Mouse (Mus musculus): ENCODE measurements at regions not wholly inside any gene's neighbourhood (a gene's known extent, or its start where the extent isn't known, plus 50 kb on each side); places are given as distances from the start of the nearest gene placed in this dataset.

- TF ChIP-seq CTCF (IDR thresholded peaks at IDR 0.05; ENCODE audit: low read depth, low read length) (no peak), POLR2A (IDR thresholded peaks at IDR 0.05; ENCODE audit: insufficient read depth, low read length) (no peak)
These were observed 522.8 kb downstream of the Efna5 start for GRCm38 (mm10) chr17:62358323-62358722.
